Mouse (Mus musculus) olfactory bulb, adult 2 months (tissue): ENCODE results near the gene Akap13.

ENCODE experiments used
- CTCF ChIP-seq: fragments of 200-500 bp; IDR thresholded peaks from 2 replicates; pipeline ENCODE4 v1.5.1; 2012; ENCODE audit warnings: low read depth, mild to moderate bottlenecking, low read length, moderate library complexity; ENCODE audit not compliant: insufficient read depth
- POLR2A ChIP-seq: fragments of 200-500 bp; IDR thresholded peaks from 2 replicates; pipeline ENCODE4 v1.6.1; 2012; ENCODE audit warnings: mild to moderate bottlenecking, low read depth, low read length, moderate library complexity; ENCODE audit not compliant: insufficient read depth

- TF ChIP-seq CTCF: no peak
- no peak for TF ChIP-seq POLR2A
Measured at GRCm38 (mm10) chr7:75648051-75648450, 192.7 kb downstream of the Akap13 start.
